Mouse (Mus musculus): ENCODE data around the gene Cct5. TPM values are rescaled to one million over a fixed set of nuclear protein-coding genes. Genes with fewer than 3 reads are reported as not detected.
A peak's percentile ranks its signal among the peaks of the same experiment; 100 is the strongest.

Cct5 gene
- polyA plus RNA-seq, 1 experiment: 152 TPM

DNA sequence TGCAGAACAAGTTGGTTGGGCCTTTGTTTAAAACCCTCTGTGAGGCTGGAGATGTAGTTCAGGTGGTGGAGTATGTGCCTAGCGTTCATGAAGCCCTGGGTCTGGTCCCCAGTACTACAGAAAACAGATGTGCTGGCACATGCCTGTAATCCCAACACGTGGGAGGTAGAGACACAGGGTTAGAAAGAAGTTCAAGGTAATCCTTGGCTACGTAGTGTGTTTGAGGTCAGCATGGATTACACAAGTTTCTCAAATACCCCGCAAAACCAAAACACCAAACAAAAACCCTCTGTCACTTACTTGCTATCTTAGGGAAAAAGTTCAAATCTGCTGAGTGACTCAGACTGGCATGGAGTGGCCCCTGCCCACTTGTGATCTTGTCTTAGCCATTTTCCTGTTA lies 10.4 kb upstream of the Cct5 start:
- H3K27ac ChIP-seq (ENCODE audit: control insufficient read depth, insufficient read depth, low read depth, low read length, poor library complexity): no peak overlapping the region
- peaks cover 1% of the 10 kb centered on the region; the same call in 1 of the 2 replicates for H3K4me1 ChIP-seq (ENCODE audit: control insufficient read depth, insufficient read depth, low read length)
- TF ChIP-seq POLR2A (IDR thresholded peaks at IDR 0.05; ENCODE audit: borderline replicate concordance, control insufficient read depth, low read depth, low read length): no peak
- TF ChIP-seq CTCF (IDR thresholded peaks at IDR 0.05; ENCODE audit: control insufficient read depth, insufficient read depth, low read length): no peak
- H3K4me3 ChIP-seq (replicated peaks; ENCODE audit: control insufficient read depth, low read depth, low read length): no peak overlapping the region
- 92% methylated on average over 4 of the region's 4 CpGs for WGBS

DNA sequence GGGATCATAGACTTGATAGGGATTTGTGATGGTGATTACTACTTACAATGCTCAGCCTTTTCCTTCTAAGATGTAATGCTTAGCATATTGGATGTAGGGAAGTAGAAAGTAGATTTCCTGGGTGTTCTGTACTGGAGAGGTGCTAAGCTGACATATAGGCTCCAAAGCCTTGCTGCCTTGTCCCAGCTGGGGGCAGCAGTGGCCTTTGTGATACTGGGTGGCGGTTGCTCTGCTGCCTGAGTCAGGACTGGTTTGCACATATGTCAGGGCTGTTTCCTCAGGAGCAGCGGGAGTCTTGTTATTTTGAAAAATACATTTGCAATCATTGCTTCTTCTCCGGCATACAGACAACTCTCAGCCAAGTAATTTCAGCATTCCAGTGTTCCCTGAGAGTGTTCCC lies 9.4 kb upstream of the Cct5 start:
- no peak overlapping the region for H3K4me3 ChIP-seq (replicated peaks; ENCODE audit: control insufficient read depth, low read depth, low read length)
- TF ChIP-seq CTCF (IDR thresholded peaks at IDR 0.05; ENCODE audit: control insufficient read depth, insufficient read depth, low read length) (peak; percentile 37; the same call in 1 of the 2 replicates), POLR2A (IDR thresholded peaks at IDR 0.05; ENCODE audit: borderline replicate concordance, control insufficient read depth, low read depth, low read length) (no peak)
- WGBS: 87% methylated on average over 3 of the region's 3 CpGs

GRCm38 (mm10) chr15:31606821-31607220 lies 5.2 kb upstream of the Cct5 start:
- Histone ChIP-seq H3K4me3 (replicated peaks; ENCODE audit: control insufficient read depth, low read depth, low read length) (no peak overlapping the region), H3K27ac (ENCODE audit: control insufficient read depth, insufficient read depth, low read depth, low read length, poor library complexity) (no peak overlapping the region), H3K4me1 (ENCODE audit: control insufficient read depth, insufficient read depth, low read length) (peaks cover 1% of the 10 kb centered on the region; the same call in 1 of the 2 replicates)
- no peak for TF ChIP-seq CTCF (IDR thresholded peaks at IDR 0.05; ENCODE audit: control insufficient read depth, insufficient read depth, low read length)
- no peak for TF ChIP-seq POLR2A (IDR thresholded peaks at IDR 0.05; ENCODE audit: borderline replicate concordance, control insufficient read depth, low read depth, low read length)
- WGBS: 66% methylated on average over 6 of the region's 6 CpGs

More for the DNA sequence above, 9.4 kb upstream of the Cct5 start:
- Histone ChIP-seq H3K27ac (ENCODE audit: control insufficient read depth, insufficient read depth, low read depth, low read length, poor library complexity) (no peak overlapping the region), H3K4me1 (ENCODE audit: control insufficient read depth, insufficient read depth, low read length) (peaks cover 1% of the 10 kb centered on the region; the same call in 1 of the 2 replicates)

GRCm38 (mm10) chr15:31603113-31603512 lies 1.5 kb upstream of the Cct5 start:
- H3K4me3 ChIP-seq (replicated peaks; ENCODE audit: control insufficient read depth, low read depth, low read length): no peak overlapping the region
- WGBS: 88% methylated on average over 13 of the region's 13 CpGs
- peaks cover 4% of the 10 kb centered on the region for H3K4me1 ChIP-seq (ENCODE audit: control insufficient read depth, insufficient read depth, low read length)
- no peak overlapping the region for H3K27ac ChIP-seq (ENCODE audit: control insufficient read depth, insufficient read depth, low read depth, low read length, poor library complexity)
- TF ChIP-seq POLR2A (IDR thresholded peaks at IDR 0.05; ENCODE audit: borderline replicate concordance, control insufficient read depth, low read depth, low read length) (no peak), CTCF (IDR thresholded peaks at IDR 0.05; ENCODE audit: control insufficient read depth, insufficient read depth, low read length) (no peak)

DNA sequence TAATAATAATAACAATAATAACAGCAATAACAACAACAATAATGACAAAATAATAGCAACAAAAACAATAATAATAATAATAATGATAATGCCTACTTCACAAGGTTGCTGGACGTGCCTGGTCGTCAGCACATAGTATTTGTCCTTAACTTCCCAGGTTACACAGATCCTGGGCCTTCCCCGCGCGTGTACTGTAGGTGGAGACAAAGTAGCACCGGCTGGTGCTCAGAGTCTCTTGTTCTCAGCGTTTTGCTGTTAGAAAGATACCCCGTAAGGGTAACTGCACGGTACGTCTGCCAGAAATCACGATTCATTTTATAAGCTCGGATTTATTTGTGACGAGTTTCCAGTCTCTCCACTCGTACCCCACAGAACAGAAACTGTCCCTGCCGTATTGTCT lies 822 bp upstream of the Cct5 start:
- H3K4me3 ChIP-seq (replicated peaks; ENCODE audit: control insufficient read depth, low read depth, low read length): peak overlapping the region; percentile 71
- no peak for TF ChIP-seq POLR2A (IDR thresholded peaks at IDR 0.05; ENCODE audit: borderline replicate concordance, control insufficient read depth, low read depth, low read length)
- peak; percentile 45; the same call in 1 of the 2 replicates for TF ChIP-seq CTCF (IDR thresholded peaks at IDR 0.05; ENCODE audit: control insufficient read depth, insufficient read depth, low read length)
- H3K27ac ChIP-seq (ENCODE audit: control insufficient read depth, insufficient read depth, low read depth, low read length, poor library complexity): no peak overlapping the region
- H3K4me1 ChIP-seq (ENCODE audit: control insufficient read depth, insufficient read depth, low read length): peaks cover 4% of the 10 kb centered on the region
- WGBS: 1% methylated on average over 15 of the region's 15 CpGs

DNA sequence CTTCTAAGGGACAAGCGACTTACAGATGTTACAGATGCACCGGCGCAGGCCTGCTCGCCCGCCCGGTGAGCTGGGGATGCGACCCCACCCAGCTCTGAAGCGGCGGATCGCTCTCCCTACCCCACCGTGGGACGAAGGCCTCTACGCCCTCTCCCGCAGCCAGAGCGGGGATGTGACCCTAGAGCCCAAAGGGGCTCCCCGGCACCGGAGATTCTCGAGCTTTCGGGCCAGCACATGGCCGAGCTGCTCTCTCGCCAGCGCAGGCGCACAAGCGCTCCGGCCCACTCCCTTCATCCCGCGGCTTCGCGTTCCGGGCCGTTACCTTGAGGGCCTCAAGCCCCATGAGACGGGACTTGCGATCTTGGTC lies 342 bp downstream of the Cct5 start:
- peaks cover 4% of the 10 kb centered on the region for H3K4me1 ChIP-seq (ENCODE audit: control insufficient read depth, insufficient read depth, low read length)
- TF ChIP-seq CTCF (IDR thresholded peaks at IDR 0.05; ENCODE audit: control insufficient read depth, insufficient read depth, low read length) (no peak), POLR2A (IDR thresholded peaks at IDR 0.05; ENCODE audit: borderline replicate concordance, control insufficient read depth, low read depth, low read length) (no peak)
- under 1% methylated on average over 33 of the region's 33 CpGs for whole genome bisulfite sequencing

DNA sequence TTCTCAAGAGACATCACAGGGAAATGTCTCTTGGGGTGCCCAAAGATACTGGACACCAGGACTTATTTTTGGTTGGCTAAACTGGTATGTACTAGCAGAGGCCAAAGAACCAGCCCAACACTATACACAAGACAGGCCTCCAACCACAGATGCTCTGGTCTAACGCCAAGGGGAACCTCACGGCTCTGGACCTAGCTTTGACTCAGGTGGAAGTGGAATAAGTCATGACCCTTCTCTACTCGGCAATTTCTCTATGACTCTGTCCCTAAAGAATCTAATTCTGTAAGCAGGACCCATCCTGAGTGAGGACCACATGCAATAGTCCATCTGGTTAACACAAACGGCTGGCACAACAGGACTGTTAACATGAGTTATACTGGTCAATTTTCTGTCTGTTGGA lies 1.8 kb downstream of the Cct5 start:
- Histone ChIP-seq H3K27ac (ENCODE audit: control insufficient read depth, insufficient read depth, low read depth, low read length, poor library complexity) (no peak overlapping the region), H3K4me1 (ENCODE audit: control insufficient read depth, insufficient read depth, low read length) (peaks cover 4% of the 10 kb centered on the region), H3K4me3 (replicated peaks; ENCODE audit: control insufficient read depth, low read depth, low read length) (no peak overlapping the region)
- WGBS: 19% methylated on average over 4 of the region's 4 CpGs
- TF ChIP-seq CTCF (IDR thresholded peaks at IDR 0.05; ENCODE audit: control insufficient read depth, insufficient read depth, low read length) (no peak), POLR2A (IDR thresholded peaks at IDR 0.05; ENCODE audit: borderline replicate concordance, control insufficient read depth, low read depth, low read length) (no peak)

More for the DNA sequence above, 342 bp downstream of the Cct5 start:
- Histone ChIP-seq H3K27ac (ENCODE audit: control insufficient read depth, insufficient read depth, low read depth, low read length, poor library complexity) (peak overlapping the region; percentile 40), H3K4me3 (replicated peaks; ENCODE audit: control insufficient read depth, low read depth, low read length) (peak overlapping the region; percentile 93)

GRCm38 (mm10) chr15:31595651-31596050 lies 6.0 kb downstream of the Cct5 start:
- H3K27ac ChIP-seq (ENCODE audit: control insufficient read depth, insufficient read depth, low read depth, low read length, poor library complexity): no peak overlapping the region
- peaks cover 2% of the 10 kb centered on the region for H3K4me1 ChIP-seq (ENCODE audit: control insufficient read depth, insufficient read depth, low read length)
- no peak overlapping the region for H3K4me3 ChIP-seq (replicated peaks; ENCODE audit: control insufficient read depth, low read depth, low read length)
- 83% methylated on average over 7 of the region's 7 CpGs for WGBS
- TF ChIP-seq CTCF (IDR thresholded peaks at IDR 0.05; ENCODE audit: control insufficient read depth, insufficient read depth, low read length): no peak

GRCm38 (mm10) chr15:31594260-31594659 lies 7.3 kb downstream of the Cct5 start:
- 93% methylated on average over 14 of the region's 14 CpGs for WGBS
- TF ChIP-seq POLR2A (IDR thresholded peaks at IDR 0.05; ENCODE audit: borderline replicate concordance, control insufficient read depth, low read depth, low read length) (no peak), CTCF (IDR thresholded peaks at IDR 0.05; ENCODE audit: control insufficient read depth, insufficient read depth, low read length) (no peak)
- Histone ChIP-seq H3K4me3 (replicated peaks; ENCODE audit: control insufficient read depth, low read depth, low read length) (no peak overlapping the region), H3K4me1 (ENCODE audit: control insufficient read depth, insufficient read depth, low read length) (peaks cover 2% of the 10 kb centered on the region), H3K27ac (ENCODE audit: control insufficient read depth, insufficient read depth, low read depth, low read length, poor library complexity) (no peak overlapping the region)
